11 mouse cellular contexts compared by ENCODE assay signal in genomic region chr5:133983249-133983966, GRCm38 (mm10).
DNase-seq lines count a peak whose midpoint lies in the region; ATAC-seq and TF ChIP-seq lines count a peak whose summit lies in the region.
"Had no signal": no experiment of that assay in that cellular context is flagged by ENCODE, and none has a peak within 500 bp of the region (broad histone marks: within the 10 kb centered on the region; RNA-seq: fewer than 3 reads in every experiment).

No protein-coding gene starts in this region.

- H3K27me3 ChIP-seq in embryonic facial prominence, embryonic 15.5 days: peaks cover 3% of the 10 kb centered on the region; the same call in 1 of the 2 replicates
- H3K27me3 ChIP-seq in hindbrain, embryonic 14.5 days (ENCODE audit: control insufficient read depth, insufficient read depth, low read length): 0 out of 2 replicates have a peak, but pooled peaks cover 12% of the 10 kb centered on the region
- H3K27me3 ChIP-seq in neural tube, embryonic 12.5 days (replicated peaks): peaks cover 12% of the 10 kb centered on the region; the same call in 1 of the 2 replicates
- peaks cover 9% of the 10 kb centered on the region; the same call in 1 of the 2 replicates for H3K27me3 ChIP-seq in kidney, embryonic 14.5 days (ENCODE audit: control insufficient read depth, insufficient read depth, low read length)

- no peak overlapping the region for H3K9ac ChIP-seq in embryonic facial prominence, embryonic 15.5 days
- no peak overlapping the region for H3K9ac ChIP-seq in hindbrain, embryonic 14.5 days
- no peak overlapping the region for H3K9ac ChIP-seq in neural tube, embryonic 12.5 days
- H3K9ac ChIP-seq in kidney, embryonic 14.5 days (ENCODE audit: low read depth, low read length): no peak overlapping the region
- H3K9ac ChIP-seq: heart, embryonic 15.5 days had no signal

- ATAC-seq in embryonic facial prominence, embryonic 15.5 days (ENCODE audit: insufficient number of reproducible peaks, low FRiP score, low TSS enrichment, low read depth): peak; percentile 57; the same call in 1 of the 2 replicates
- ATAC-seq in hindbrain, embryonic 14.5 days (ENCODE audit: low FRiP score): peak; percentile 53; the same call in 1 of the 2 replicates
- ATAC-seq in neural tube, embryonic 12.5 days (ENCODE audit: low FRiP score, low read depth): no peak
- ATAC-seq in kidney, embryonic 14.5 days (ENCODE audit: low FRiP score, low TSS enrichment): no peak
- ATAC-seq: intestine, postnatal 0 days had no signal

- peaks cover 17% of the 10 kb centered on the region for H3K4me1 ChIP-seq in embryonic facial prominence, embryonic 15.5 days
- H3K4me1 ChIP-seq in hindbrain, embryonic 14.5 days (replicated peaks; ENCODE audit: control insufficient read depth, insufficient read depth, low read length): peaks cover 17% of the 10 kb centered on the region
- peaks cover 17% of the 10 kb centered on the region for H3K4me1 ChIP-seq in neural tube, embryonic 12.5 days
- no peaks in the 10 kb centered on the region for H3K4me1 ChIP-seq in kidney, embryonic 14.5 days (ENCODE audit: control insufficient read depth, insufficient read depth, low read length)

- no peaks in the 10 kb centered on the region for H3K9me3 ChIP-seq in embryonic facial prominence, embryonic 15.5 days (replicated peaks)
- H3K9me3 ChIP-seq in hindbrain, embryonic 14.5 days (ENCODE audit: control insufficient read depth, low read length): no peaks in the 10 kb centered on the region
- H3K9me3 ChIP-seq in neural tube, embryonic 12.5 days: no peaks in the 10 kb centered on the region
- H3K9me3 ChIP-seq in kidney, embryonic 14.5 days (ENCODE audit: control insufficient read depth, low read length): no peaks in the 10 kb centered on the region
- H3K9me3 ChIP-seq: heart, embryonic 15.5 days had no signal

- DNase-seq in brain, embryonic 14.5 days (ENCODE audit: low read depth): peak; percentile 92
- DNase-seq in hindbrain, embryonic 14.5 days (ENCODE audit: low spot score): peak; percentile 44
- no peak for DNase-seq in ovary, adult 18-20 months (ENCODE audit: low spot score)
- DNase-seq in spleen, postnatal 10 days (ENCODE audit: low spot score in 2 of 2): no peak
- DNase-seq in urinary bladder, postnatal 14 days (ENCODE audit: low spot score): no peak
- DNase-seq: lung, adult 18-20 months had no signal

- H3K36me3 ChIP-seq in embryonic facial prominence, embryonic 15.5 days: no peaks in the 10 kb centered on the region
- H3K36me3 ChIP-seq in hindbrain, embryonic 14.5 days (replicated peaks; ENCODE audit: control insufficient read depth, insufficient read depth): no peaks in the 10 kb centered on the region
- no peaks in the 10 kb centered on the region for H3K36me3 ChIP-seq in neural tube, embryonic 12.5 days
- no peaks in the 10 kb centered on the region for H3K36me3 ChIP-seq in kidney, embryonic 14.5 days (ENCODE audit: control insufficient read depth, insufficient read depth, low read length)
- H3K36me3 ChIP-seq: heart, embryonic 15.5 days had no signal

- WGBS in embryonic facial prominence, embryonic 15.5 days: 7% methylated on average over 15 of the region's 15 CpGs
- 3% methylated on average over 15 of the region's 15 CpGs for WGBS in hindbrain, embryonic 14.5 days
- WGBS in neural tube, embryonic 12.5 days: 3% methylated on average over 15 of the region's 15 CpGs
- 4% methylated on average over 15 of the region's 15 CpGs for WGBS in kidney, embryonic 14.5 days

- H3K4me2 ChIP-seq in embryonic facial prominence, embryonic 15.5 days (replicated peaks): peak overlapping the region; percentile 19; the same call in 1 of the 2 replicates
- H3K4me2 ChIP-seq in hindbrain, embryonic 14.5 days (replicated peaks): peak overlapping the region; percentile 22; the same call in 1 of the 2 replicates
- H3K4me2 ChIP-seq in neural tube, embryonic 12.5 days (replicated peaks): peak overlapping the region; percentile 30
- H3K4me2 ChIP-seq in kidney, embryonic 14.5 days (replicated peaks; ENCODE audit: low read depth, low read length): no peak overlapping the region
- H3K4me2 ChIP-seq: heart, embryonic 15.5 days had no signal

- no peak for TF ChIP-seq POLR2A in brain, embryonic 14.5 days (IDR thresholded peaks at IDR 0.05; ENCODE audit: borderline replicate concordance, extremely low read depth, insufficient read depth, insufficient read length, poor library complexity, severe bottlenecking)

- H3K4me3 ChIP-seq in embryonic facial prominence, embryonic 15.5 days (replicated peaks): no peak overlapping the region
- H3K4me3 ChIP-seq in hindbrain, embryonic 14.5 days (replicated peaks; ENCODE audit: low read length): no peak overlapping the region
- no peak overlapping the region for H3K4me3 ChIP-seq in neural tube, embryonic 12.5 days
- no peak overlapping the region for H3K4me3 ChIP-seq in kidney, embryonic 14.5 days (ENCODE audit: low read length)
- H3K4me3 ChIP-seq: heart, embryonic 15.5 days had no signal

- no peak for TF ChIP-seq CTCF in brain, embryonic 14.5 days (IDR thresholded peaks at IDR 0.05; ENCODE audit: borderline replicate concordance, extremely low read depth, insufficient read depth, insufficient read length)

- no peak overlapping the region for H3K27ac ChIP-seq in embryonic facial prominence, embryonic 15.5 days (replicated peaks)
- peak overlapping the region; percentile 66 for H3K27ac ChIP-seq in hindbrain, embryonic 14.5 days
- H3K27ac ChIP-seq in neural tube, embryonic 12.5 days: no peak overlapping the region
- H3K27ac ChIP-seq in kidney, embryonic 14.5 days (ENCODE audit: low read depth, low read length): no peak overlapping the region
- H3K27ac ChIP-seq: heart, embryonic 15.5 days had no signal

Comparison
In these comparisons a context has a peak if more than half of its experiments do, and no peak if none do; other contexts are left out.
1. DNase-seq: peak in brain, embryonic 14.5 days (single experiment) and hindbrain, embryonic 14.5 days (single experiment); none in ovary, adult 18-20 months (single experiment), spleen, postnatal 10 days (0 of 2) and urinary bladder, postnatal 14 days (single experiment).
2. ATAC-seq: peak in embryonic facial prominence, embryonic 15.5 days (single experiment) and hindbrain, embryonic 14.5 days (single experiment); none in neural tube, embryonic 12.5 days (single experiment) and kidney, embryonic 14.5 days (single experiment).